Mouse (Mus musculus): ENCODE data around the gene Aff2.

- TF ChIP-seq CTCF (conservative IDR thresholded peaks at IDR 0.05; ENCODE audit: low read length) (no peak), NANOG (IDR thresholded peaks at IDR 0.05; ENCODE audit: borderline replicate concordance, low read length) (no peak), POU5F1 (IDR thresholded peaks at IDR 0.05; ENCODE audit: borderline replicate concordance, low read length) (no peak)
Measured at GRCm38 (mm10) chrX:69811798-69812197, 451.7 kb downstream of the Aff2 start.

All from E14TG2a.4 (cell line).